30 mouse cellular contexts compared by ENCODE assay signal in genomic region chr4:121080395-121080794, GRCm38 (mm10). TPM values are rescaled to one million over a fixed set of nuclear protein-coding genes. Genes with fewer than 3 reads are reported as not detected.
DNase-seq lines count a peak whose midpoint lies in the region; ATAC-seq and TF ChIP-seq lines count a peak whose summit lies in the region.
"Had no signal": no experiment of that assay in that cellular context is flagged by ENCODE, and none has a peak within 500 bp of the region (broad histone marks: within the 10 kb centered on the region; RNA-seq: fewer than 3 reads in every experiment).

No protein-coding gene starts in this region.

- no peak overlapping the region for H3K27ac ChIP-seq in embryonic facial prominence, embryonic 14.5 days (replicated peaks; ENCODE audit: low read depth, low read length)
- no peak overlapping the region for H3K27ac ChIP-seq in embryonic facial prominence, embryonic 10.5 days (replicated peaks)
- no peak overlapping the region for H3K27ac ChIP-seq in hindbrain, postnatal 0 days
- H3K27ac ChIP-seq in hindbrain, embryonic 12.5 days: no peak overlapping the region
- H3K27ac ChIP-seq in intestine, postnatal 0 days (ENCODE audit: low read depth, low read length): no peak overlapping the region
- H3K27ac ChIP-seq: embryonic facial prominence, embryonic 13.5 days; forebrain, embryonic 10.5 days; forebrain, embryonic 15.5 days; heart, adult 2 months; heart, embryonic 15.5 days; hindbrain, embryonic 10.5 days; hindbrain, embryonic 15.5 days had no signal

- DNase-seq in embryonic facial prominence, embryonic 14.5 days (ENCODE audit: low spot score): peak; percentile 57
- no peak for DNase-seq in embryonic facial prominence, embryonic 10.5 days (ENCODE audit: low spot score)
- peak; percentile 39 for DNase-seq in hindbrain, postnatal 0 days (ENCODE audit: low spot score)
- DNase-seq in brain, adult 2 months (ENCODE audit: low read depth, low spot score): peak; percentile 15
- no peak for DNase-seq in cerebellum, adult 8-10 months
- DNase-seq: adrenal gland, postnatal 14 days; cerebellum, adult 9-10 months; cerebellum, postnatal 25 days; heart, adult 2 months; kidney, adult 11 months; kidney, adult 9 months had no signal

- H3K9ac ChIP-seq in embryonic facial prominence, embryonic 14.5 days (ENCODE audit: low read depth, low read length): no peak overlapping the region
- no peak overlapping the region for H3K9ac ChIP-seq in hindbrain, postnatal 0 days (replicated peaks; ENCODE audit: low read length)
- no peak overlapping the region for H3K9ac ChIP-seq in hindbrain, embryonic 12.5 days
- no peak overlapping the region for H3K9ac ChIP-seq in intestine, postnatal 0 days (ENCODE audit: low read depth, low read length)
- H3K9ac ChIP-seq: embryonic facial prominence, embryonic 13.5 days; forebrain, embryonic 15.5 days; heart, embryonic 15.5 days; hindbrain, embryonic 15.5 days had no signal

- H3K4me3 ChIP-seq in embryonic facial prominence, embryonic 14.5 days (ENCODE audit: low read depth, low read length): no peak overlapping the region
- H3K4me3 ChIP-seq in embryonic facial prominence, embryonic 10.5 days: no peak overlapping the region
- H3K4me3 ChIP-seq in hindbrain, postnatal 0 days (ENCODE audit: low read length): no peak overlapping the region
- H3K4me3 ChIP-seq in hindbrain, embryonic 12.5 days: no peak overlapping the region
- H3K4me3 ChIP-seq in intestine, postnatal 0 days (ENCODE audit: low read depth, low read length): no peak overlapping the region
- H3K4me3 ChIP-seq: embryonic facial prominence, embryonic 13.5 days; erythroblast, embryonic 14.5 days; forebrain, embryonic 10.5 days; forebrain, embryonic 15.5 days; heart, adult 2 months; heart, embryonic 15.5 days; hindbrain, embryonic 10.5 days; hindbrain, embryonic 15.5 days had no signal

- H3K4me1 ChIP-seq in embryonic facial prominence, embryonic 14.5 days (ENCODE audit: control insufficient read depth, insufficient read depth, low read length): no peaks in the 10 kb centered on the region
- H3K4me1 ChIP-seq in embryonic facial prominence, embryonic 10.5 days: no peaks in the 10 kb centered on the region
- H3K4me1 ChIP-seq in hindbrain, postnatal 0 days (ENCODE audit: insufficient read depth, low read length): no peaks in the 10 kb centered on the region
- H3K4me1 ChIP-seq in hindbrain, embryonic 12.5 days: no peaks in the 10 kb centered on the region
- no peaks in the 10 kb centered on the region for H3K4me1 ChIP-seq in intestine, postnatal 0 days (replicated peaks; ENCODE audit: control insufficient read depth, insufficient read depth, low read length)
- H3K4me1 ChIP-seq: embryonic facial prominence, embryonic 13.5 days; forebrain, embryonic 10.5 days; forebrain, embryonic 15.5 days; heart, embryonic 15.5 days; hindbrain, embryonic 10.5 days; hindbrain, embryonic 15.5 days had no signal

- H3K27me3 ChIP-seq in embryonic facial prominence, embryonic 14.5 days (replicated peaks; ENCODE audit: control insufficient read depth, insufficient read depth, low read length): no peaks in the 10 kb centered on the region
- H3K27me3 ChIP-seq in embryonic facial prominence, embryonic 10.5 days (replicated peaks; ENCODE audit: low read depth, poor library complexity, severe bottlenecking): no peaks in the 10 kb centered on the region
- no peaks in the 10 kb centered on the region for H3K27me3 ChIP-seq in hindbrain, postnatal 0 days (ENCODE audit: insufficient read depth, low read length)
- H3K27me3 ChIP-seq in hindbrain, embryonic 12.5 days: no peaks in the 10 kb centered on the region
- H3K27me3 ChIP-seq in intestine, postnatal 0 days (replicated peaks; ENCODE audit: control insufficient read depth, insufficient read depth, low read length): no peaks in the 10 kb centered on the region
- H3K27me3 ChIP-seq: embryonic facial prominence, embryonic 13.5 days; forebrain, embryonic 15.5 days; heart, embryonic 15.5 days; hindbrain, embryonic 15.5 days; Patski had no signal

- H3K9me3 ChIP-seq in embryonic facial prominence, embryonic 14.5 days (ENCODE audit: control insufficient read depth, low read length): no peaks in the 10 kb centered on the region
- no peaks in the 10 kb centered on the region for H3K9me3 ChIP-seq in embryonic facial prominence, embryonic 10.5 days
- H3K9me3 ChIP-seq in hindbrain, postnatal 0 days (ENCODE audit: low read length): no peaks in the 10 kb centered on the region
- no peaks in the 10 kb centered on the region for H3K9me3 ChIP-seq in hindbrain, embryonic 12.5 days (replicated peaks)
- no peaks in the 10 kb centered on the region for H3K9me3 ChIP-seq in intestine, postnatal 0 days (ENCODE audit: control insufficient read depth)
- H3K9me3 ChIP-seq: embryonic facial prominence, embryonic 13.5 days; forebrain, embryonic 10.5 days; forebrain, embryonic 15.5 days; heart, embryonic 15.5 days; hindbrain, embryonic 10.5 days; hindbrain, embryonic 15.5 days had no signal

- H3K36me3 ChIP-seq in embryonic facial prominence, embryonic 14.5 days (ENCODE audit: control insufficient read depth, insufficient read depth, low read length): peaks cover 87% of the 10 kb centered on the region
- H3K36me3 ChIP-seq in embryonic facial prominence, embryonic 10.5 days (replicated peaks): peaks cover 99% of the 10 kb centered on the region
- H3K36me3 ChIP-seq in hindbrain, postnatal 0 days (ENCODE audit: insufficient read depth, low read length): peaks cover 45% of the 10 kb centered on the region
- H3K36me3 ChIP-seq in hindbrain, embryonic 12.5 days: peaks cover 79% of the 10 kb centered on the region
- peaks cover 55% of the 10 kb centered on the region for H3K36me3 ChIP-seq in intestine, postnatal 0 days (ENCODE audit: control insufficient read depth, insufficient read depth)

- H3K4me2 ChIP-seq in embryonic facial prominence, embryonic 14.5 days (ENCODE audit: low read depth, low read length): no peak overlapping the region
- no peak overlapping the region for H3K4me2 ChIP-seq in hindbrain, postnatal 0 days (ENCODE audit: low read depth, low read length)
- H3K4me2 ChIP-seq in hindbrain, embryonic 12.5 days (replicated peaks): no peak overlapping the region
- H3K4me2 ChIP-seq in intestine, postnatal 0 days (replicated peaks; ENCODE audit: low read depth): no peak overlapping the region
- H3K4me2 ChIP-seq: embryonic facial prominence, embryonic 13.5 days; forebrain, embryonic 15.5 days; heart, embryonic 11.5 days; heart, embryonic 15.5 days; hindbrain, embryonic 15.5 days had no signal

- no peak for TF ChIP-seq CTCF in hindbrain, postnatal 0 days (IDR thresholded peaks at IDR 0.05; ENCODE audit: low read depth)
- TF ChIP-seq CTCF in intestine, postnatal 0 days (IDR thresholded peaks at IDR 0.05; ENCODE audit: low read depth): no peak

- WGBS in embryonic facial prominence, embryonic 14.5 days: 65% methylated on average over 1 of the region's 1 CpGs
- 92% methylated on average over 1 of the region's 1 CpGs for WGBS in embryonic facial prominence, embryonic 10.5 days
- 45% methylated on average over 1 of the region's 1 CpGs for WGBS in hindbrain, postnatal 0 days
- WGBS in hindbrain, embryonic 12.5 days: 93% methylated on average over 1 of the region's 1 CpGs
- WGBS in intestine, postnatal 0 days: 75% methylated on average over 1 of the region's 1 CpGs

- peak; percentile 74 for ATAC-seq in embryonic facial prominence, embryonic 14.5 days (ENCODE audit: low read depth)
- ATAC-seq in hindbrain, postnatal 0 days: no peak
- ATAC-seq in hindbrain, embryonic 12.5 days (ENCODE audit: low FRiP score): no peak
- ATAC-seq in intestine, postnatal 0 days: no peak
- ATAC-seq: activated CD4-positive, CD25-positive, alpha-beta regulatory T cell, adult 4 months; forebrain, embryonic 15.5 days; inflammation-experienced regulatory T-cells, adult 6 months; Patski had no signal

RNA-seq across cellular contexts. Expression of gene Zmpste24, which starts 17.6 kb away (rescaled TPM):
- polyA plus RNA-seq in embryonic facial prominence, embryonic 14.5 days (2014; fragmentation: Nextera tagmentation; extraction: Ambion mirVana): 23.9 and 25.9 TPM in 2 replicates
- 26.8 and 31.0 TPM in 2 replicates for polyA plus RNA-seq in embryonic facial prominence, embryonic 10.5 days (2016; fragmentation: Nextera tagmentation; extraction: Ambion mirVana)
- total RNA-seq in hindbrain, postnatal 0 days (2014; rRNA removed): 20.5 and 21.7 TPM in 2 replicates
- polyA plus RNA-seq in hindbrain, postnatal 0 days (2015; fragmentation: Nextera tagmentation; extraction: Ambion mirVana): 21.3 and 23.0 TPM in 2 replicates
- 32.5 and 35.1 TPM in 2 replicates for polyA plus RNA-seq in hindbrain, embryonic 12.5 days (2016; fragmentation: Nextera tagmentation; extraction: Ambion mirVana)
- polyA plus RNA-seq in intestine, postnatal 0 days (2015; fragmentation: Nextera tagmentation; extraction: Ambion mirVana): 22.9 and 23.3 TPM in 2 replicates

RNA-seq across cellular contexts. Expression of gene Tmco2, which starts 28.6 kb away (rescaled TPM):
- not detected in 2 replicates for polyA plus RNA-seq in embryonic facial prominence, embryonic 14.5 days (2014; fragmentation: Nextera tagmentation; extraction: Ambion mirVana)
- not detected in 2 replicates for polyA plus RNA-seq in embryonic facial prominence, embryonic 10.5 days (2016; fragmentation: Nextera tagmentation; extraction: Ambion mirVana)
- total RNA-seq in hindbrain, postnatal 0 days (2014; rRNA removed): not detected in 2 replicates
- 0.21 TPM in 1 of 2 replicates, not detected in the other for polyA plus RNA-seq in hindbrain, postnatal 0 days (2015; fragmentation: Nextera tagmentation; extraction: Ambion mirVana)
- not detected in 2 replicates for polyA plus RNA-seq in hindbrain, embryonic 12.5 days (2016; fragmentation: Nextera tagmentation; extraction: Ambion mirVana)
- polyA plus RNA-seq in intestine, postnatal 0 days (2015; fragmentation: Nextera tagmentation; extraction: Ambion mirVana): not detected in 2 replicates
- total RNA-seq: adrenal gland, adult 18-20 months; adrenal gland, postnatal 14 days; gastrocnemius, postnatal 4 days; heart, adult 2 months; heart, postnatal 25 days; MEL had no signal
- polyA plus RNA-seq: activated CD4-positive, CD25-positive, alpha-beta regulatory T cell, adult 4 months; C2C12; cortical plate, adult 2 months; embryonic facial prominence, embryonic 13.5 days; erythroblast, embryonic 14.5 days; forebrain, embryonic 10.5 days; forebrain, embryonic 15.5 days; heart, embryonic 11.5 days; heart, embryonic 15.5 days; hindbrain, embryonic 10.5 days; hindbrain, embryonic 15.5 days; inflammation-experienced regulatory T-cells, adult 6 months; Patski had no signal

RNA-seq across cellular contexts. Expression of gene Col9a2, which starts 41.2 kb away (rescaled TPM):
- polyA plus RNA-seq in embryonic facial prominence, embryonic 14.5 days (2014; fragmentation: Nextera tagmentation; extraction: Ambion mirVana): 46.4 and 71.1 TPM in 2 replicates
- polyA plus RNA-seq in embryonic facial prominence, embryonic 10.5 days (2016; fragmentation: Nextera tagmentation; extraction: Ambion mirVana): 5.1 and 6.0 TPM in 2 replicates
- 39.8 and 43.5 TPM in 2 replicates for total RNA-seq in hindbrain, postnatal 0 days (2014; rRNA removed)
- polyA plus RNA-seq in hindbrain, postnatal 0 days (2015; fragmentation: Nextera tagmentation; extraction: Ambion mirVana): 22.8 and 23.8 TPM in 2 replicates
- 55.6 and 63.0 TPM in 2 replicates for polyA plus RNA-seq in hindbrain, embryonic 12.5 days (2016; fragmentation: Nextera tagmentation; extraction: Ambion mirVana)
- polyA plus RNA-seq in intestine, postnatal 0 days (2015; fragmentation: Nextera tagmentation; extraction: Ambion mirVana): 3.9 TPM in 2 replicates
- total RNA-seq: heart, adult 2 months; heart, postnatal 25 days had no signal
- polyA plus RNA-seq: activated CD4-positive, CD25-positive, alpha-beta regulatory T cell, adult 4 months; C2C12; inflammation-experienced regulatory T-cells, adult 6 months had no signal

Comparison
In these comparisons a context has a peak if more than half of its experiments do, and no peak if none do; other contexts are left out.
1. DNase-seq: peak in embryonic facial prominence, embryonic 14.5 days (single experiment), hindbrain, postnatal 0 days (single experiment) and brain, adult 2 months (single experiment); none in embryonic facial prominence, embryonic 10.5 days (single experiment) and cerebellum, adult 8-10 months (single experiment).